Mouse (Mus musculus) MEL (cell line): ENCODE measurements around the gene Eri2.

Source experiments
- BHLHE40 ChIP-seq: IDR thresholded peaks from 2 replicates; pipeline ENCODE4 v1.6.1; 2012; ENCODE audit warnings: low read depth, mild to moderate bottlenecking, inconsistent platforms, low read length, improper control_type of control experiment, borderline replicate concordance
- CHD1 ChIP-seq: IDR thresholded peaks from 2 replicates; pipeline ENCODE4 v1.6.1; 2012; ENCODE audit warnings: low read depth, mild to moderate bottlenecking, inconsistent platforms, low read length, improper control_type of control experiment
- CTCF ChIP-seq, 3 experiments: IDR thresholded peaks in 2 of 3; conservative IDR thresholded peaks in 1 of 3; 2 replicates each; pipeline ENCODE4 v1.5.1; 2011 to 2012; ENCODE audit warnings: low read length in 3 of 3, low read depth in 2 of 3, mild to moderate bottlenecking in 2 of 3, improper control_type of control experiment in 1 of 3, inconsistent platforms in 1 of 3, mixed read lengths in 1 of 3, moderate library complexity in 1 of 3; ENCODE audit not compliant: control insufficient read depth in 1 of 3, insufficient read depth in 1 of 3, poor library complexity in 1 of 3, severe bottlenecking in 1 of 3
- E2F4 ChIP-seq: IDR thresholded peaks from 2 replicates; pipeline ENCODE4 v1.6.1; 2011; ENCODE audit warnings: low read depth, low read length, improper control_type of control experiment, borderline replicate concordance
- ELF1 ChIP-seq: IDR thresholded peaks from 2 replicates; pipeline ENCODE4 v1.6.1; 2014; ENCODE audit warnings: low read depth, mild to moderate bottlenecking, inconsistent platforms, low read length, improper control_type of control experiment, moderate library complexity
- EP300 ChIP-seq, 2 experiments: IDR thresholded peaks; 2 replicates each; pipeline ENCODE4 v1.6.1; 2011; ENCODE audit warnings: improper control_type of control experiment in 2 of 2, low read length in 2 of 2, low read depth in 1 of 2, mild to moderate bottlenecking in 1 of 2
- HCFC1 ChIP-seq: IDR thresholded peaks from 2 replicates; pipeline ENCODE4 v1.6.1; 2012; ENCODE audit warnings: low read depth, mild to moderate bottlenecking, inconsistent platforms, low read length, improper control_type of control experiment, moderate library complexity
- MAX ChIP-seq: IDR thresholded peaks from 2 replicates; pipeline ENCODE4 v1.6.1; 2011; ENCODE audit warnings: low read length, improper control_type of control experiment
- MXI1 ChIP-seq: IDR thresholded peaks from 2 replicates; pipeline ENCODE4 v1.6.1; 2011; ENCODE audit warnings: mild to moderate bottlenecking, low read depth, low read length, improper control_type of control experiment
- POLR2A ChIP-seq, 2 experiments: IDR thresholded peaks; 2 replicates each; pipeline ENCODE4 v1.6.1; 2011 to 2012; ENCODE audit warnings: low read length in 2 of 2, mild to moderate bottlenecking in 2 of 2, control low read depth in 1 of 2, improper control_type of control experiment in 1 of 2, low read depth in 1 of 2, moderate library complexity in 1 of 2; ENCODE audit not compliant: control insufficient read depth in 1 of 2, insufficient read depth in 1 of 2, poor library complexity in 1 of 2
- UBTF ChIP-seq: IDR thresholded peaks from 2 replicates; pipeline ENCODE4 v1.6.1; 2012; ENCODE audit warnings: low read depth, mild to moderate bottlenecking, inconsistent platforms, low read length, improper control_type of control experiment, moderate library complexity, borderline replicate concordance; ENCODE audit not compliant: insufficient read depth
- ZNF384 ChIP-seq: IDR thresholded peaks from 2 replicates; pipeline ENCODE4 v1.6.1; 2012; ENCODE audit warnings: low read depth, mild to moderate bottlenecking, inconsistent platforms, low read length, improper control_type of control experiment

DNA sequence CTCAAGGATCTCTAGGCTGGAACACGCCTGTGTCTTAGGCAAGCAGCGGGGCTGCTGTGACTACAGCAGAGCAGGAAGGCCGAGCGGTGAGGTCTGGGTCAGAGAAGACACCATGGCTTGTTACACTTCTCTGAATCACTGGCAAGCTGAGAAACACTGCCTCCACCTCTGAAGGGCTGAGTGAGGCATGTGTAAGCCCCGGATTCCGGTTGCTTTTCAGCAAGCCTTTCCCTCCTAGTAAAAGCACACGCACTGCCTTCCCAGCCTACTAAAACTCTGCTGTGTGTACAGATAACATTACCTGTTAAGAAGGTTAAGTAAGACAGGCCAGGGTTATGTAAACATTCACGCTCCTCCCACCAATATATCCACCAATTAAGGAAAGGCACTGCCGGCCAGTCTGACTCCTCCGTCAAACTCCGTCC is 33.3 kb downstream of the Eri2 start, which contains the start of gene Acsm3:
- TF ChIP-seq CTCF (IDR thresholded peaks at IDR 0.05 in 2 of 3, conservative IDR thresholded peaks at IDR 0.05 in 1 of 3; ENCODE audit: control insufficient read depth in 1 of 3, insufficient read depth in 1 of 3, low read depth in 2 of 3, low read length in 3 of 3, poor library complexity in 1 of 3, severe bottlenecking in 1 of 3): no peak
- no peak for TF ChIP-seq MAX
- TF ChIP-seq E2F4: no peak
- no peak for TF ChIP-seq HCFC1
- TF ChIP-seq CHD1: no peak
- TF ChIP-seq POLR2A (IDR thresholded peaks at IDR 0.05; ENCODE audit: control insufficient read depth in 1 of 2, insufficient read depth in 1 of 2, low read depth in 1 of 2, low read length in 2 of 2, poor library complexity in 1 of 2): no peak
- no peak for TF ChIP-seq ELF1
- TF ChIP-seq BHLHE40: no peak
- no peak for TF ChIP-seq UBTF
- no peak for TF ChIP-seq EP300 (IDR thresholded peaks at IDR 0.05; ENCODE audit: low read depth in 1 of 2, low read length in 2 of 2)
- no peak for TF ChIP-seq ZNF384
- no peak for TF ChIP-seq MXI1
